Mouse (Mus musculus): ENCODE results near the gene Col26a1.

DNA sequence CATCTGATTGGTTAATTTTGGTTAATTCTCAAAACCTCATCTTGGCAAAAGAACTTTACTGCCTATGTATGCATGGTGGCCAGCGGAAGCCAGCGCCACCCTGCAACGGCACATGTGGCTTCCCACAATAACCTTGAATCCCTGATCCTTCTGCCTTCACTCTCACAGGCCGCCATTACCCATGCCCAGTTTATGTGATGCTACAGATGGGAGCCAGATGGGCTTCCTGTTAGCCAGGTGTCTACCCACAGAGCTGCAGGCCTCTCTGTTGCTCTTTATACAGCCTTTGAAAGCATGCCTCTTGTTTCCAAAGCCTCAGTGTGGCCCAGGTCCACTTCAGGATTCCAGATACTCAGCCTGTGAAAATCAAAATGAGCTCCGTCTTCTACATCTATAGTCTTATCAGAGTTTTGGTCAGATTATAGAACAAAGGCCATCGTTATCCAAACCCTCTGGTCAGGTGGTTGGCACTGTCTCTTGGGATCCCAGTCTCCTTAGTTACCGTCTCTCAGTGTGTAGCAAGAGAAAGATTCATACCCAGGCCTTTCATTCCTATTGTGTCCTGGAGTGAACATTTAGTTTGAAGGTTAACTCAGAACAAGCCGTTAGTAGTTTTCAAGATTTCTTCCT is 34.7 kb upstream of the Col26a1 start:
- no peak for TF ChIP-seq CHD2 (IDR thresholded peaks at IDR 0.05; ENCODE audit: low read depth, low read length)
- no peak for TF ChIP-seq ZC3H11A (IDR thresholded peaks at IDR 0.05; ENCODE audit: borderline replicate concordance, low read depth, low read length)

Data from ES-E14 (cell line).